Mouse (Mus musculus) spleen, postnatal 0 days (tissue): ENCODE data around the gene Fbxo7. TPM values are rescaled to one million over a fixed set of nuclear protein-coding genes. Genes with fewer than 3 reads are reported as not detected.

Experiments used
- polyA plus RNA-seq: library from polyadenylated mRNA; unstranded; fragments of >200 nt; fragmentation: Nextera tagmentation; extraction: Ambion mirVana; gene quantifications from 2 replicates; pipeline ENCODE4 v1.2.1, GENCODE M21; 2015

The Fbxo7 gene
- polyA plus RNA-seq, result 62.7 and 71.7 TPM in 2 replicates

GRCm38 (mm10) chr10:86021749-86022473 is at the start of gene Fbxo7:
Gene Fbxo7 (plus strand): TSS chr10:86021972.

GRCm38 (mm10) chr10:86011781-86012180 is 10.0 kb upstream of the Fbxo7 start, which contains the start of gene Bpifc:
Gene Bpifc (minus strand): TSS chr10:86011895.

Other genes with a start within 250 kb of the Fbxo7 start
- gene Pwp1, start 192.5 kb upstream of the Fbxo7 start, polyA plus RNA-seq, result 34.7 and 37.7 TPM in 2 replicates
- 5.9 and 6.1 TPM in 2 replicates for gene Prdm4, start 104.8 kb upstream of the Fbxo7 start, polyA plus RNA-seq
- gene Ascl4, start 94.3 kb upstream of the Fbxo7 start, polyA plus RNA-seq, result not detected in 2 replicates
- 88.1 and 91.2 TPM in 2 replicates for gene Rtcb, start 64.1 kb upstream of the Fbxo7 start, polyA plus RNA-seq
- not detected in 2 replicates for gene Bpifc, start 10.1 kb upstream of the Fbxo7 start, polyA plus RNA-seq